Mouse (Mus musculus) MEL (cell line): ENCODE data around the gene Fam166b. TPM values are rescaled to one million over a fixed set of nuclear protein-coding genes. Genes with fewer than 3 reads are reported as not detected.

Experiments used
- DNase-seq: peaks from one replicate; pipeline ENCODE4 v3.0.0; 2011; ENCODE audit warnings: low read depth, low spot score
- H3K27ac ChIP-seq: 2 replicates; pipeline ENCODE4 v1.5.1; 2012; ENCODE audit warnings: low read depth, mild to moderate bottlenecking, control low read depth, low read length, moderate library complexity; ENCODE audit not compliant: control insufficient read depth
- H3K27me3 ChIP-seq, 2 experiments: fragments of 150-350 bp in 1 of 2; sonication (generic) in 1 of 2; 2 replicates each; pipeline ENCODE4 v1.6.1; 2012; ENCODE audit warnings: low read length in 2 of 2, mild to moderate bottlenecking in 2 of 2, improper control_type of control experiment in 1 of 2, moderate library complexity in 1 of 2; ENCODE audit not compliant: insufficient read depth in 2 of 2, control insufficient read depth in 1 of 2
- H3K36me3 ChIP-seq, 2 experiments: 2 replicates each; pipeline ENCODE4 v1.6.1; 2012 to 2014; ENCODE audit warnings: low read length in 2 of 2, improper control_type of control experiment in 1 of 2, inconsistent platforms in 1 of 2, mild to moderate bottlenecking in 1 of 2; ENCODE audit not compliant: insufficient read depth in 2 of 2, control insufficient read depth in 1 of 2
- H3K4me1 ChIP-seq, 2 experiments: fragments of 150-350 bp in 1 of 2; sonication (generic) in 1 of 2; 2 replicates each; pipeline ENCODE4 v1.6.1; 2012; ENCODE audit warnings: low read length in 2 of 2, improper control_type of control experiment in 1 of 2, mild to moderate bottlenecking in 1 of 2; ENCODE audit not compliant: insufficient read depth in 2 of 2, control insufficient read depth in 1 of 2
- H3K4me3 ChIP-seq, 2 experiments: fragments of 150-350 bp in 1 of 2; sonication (generic) in 1 of 2; 2 replicates each; pipeline ENCODE4 v1.5.1; 2012; ENCODE audit warnings: low read depth in 2 of 2, low read length in 2 of 2, mild to moderate bottlenecking in 2 of 2, moderate library complexity in 2 of 2, control low read depth in 1 of 2, improper control_type of control experiment in 1 of 2; ENCODE audit not compliant: control insufficient read depth in 1 of 2, insufficient read depth in 1 of 2
- H3K79me2 ChIP-seq: 2 replicates; pipeline ENCODE4 v1.6.1; 2012; ENCODE audit warnings: mild to moderate bottlenecking, low read length, moderate library complexity; ENCODE audit not compliant: control insufficient read depth, poor library complexity, insufficient read depth
- H3K9ac ChIP-seq: 2 replicates; pipeline ENCODE4 v1.6.1; 2012; ENCODE audit warnings: low read depth, mild to moderate bottlenecking, control low read depth, low read length, moderate library complexity; ENCODE audit not compliant: control insufficient read depth, poor library complexity, severe bottlenecking
- H3K9me3 ChIP-seq: fragments of 150-350 bp; sonication (generic); replicated peaks from 2 replicates; pipeline ENCODE4 v1.6.1; 2012; ENCODE audit warnings: mild to moderate bottlenecking, low read length, improper control_type of control experiment, moderate library complexity; ENCODE audit not compliant: insufficient read depth
- CHD2 ChIP-seq: IDR thresholded peaks from 2 replicates; pipeline ENCODE4 v1.6.1; 2011; ENCODE audit warnings: low read length, improper control_type of control experiment
- E2F4 ChIP-seq: IDR thresholded peaks from 2 replicates; pipeline ENCODE4 v1.6.1; 2011; ENCODE audit warnings: low read depth, low read length, improper control_type of control experiment, borderline replicate concordance
- ELF1 ChIP-seq: IDR thresholded peaks from 2 replicates; pipeline ENCODE4 v1.6.1; 2014; ENCODE audit warnings: low read depth, mild to moderate bottlenecking, inconsistent platforms, low read length, improper control_type of control experiment, moderate library complexity
- EP300 ChIP-seq, 2 experiments: IDR thresholded peaks; 2 replicates each; pipeline ENCODE4 v1.6.1; 2011; ENCODE audit warnings: improper control_type of control experiment in 2 of 2, low read length in 2 of 2, low read depth in 1 of 2, mild to moderate bottlenecking in 1 of 2
- ETS1 ChIP-seq: IDR thresholded peaks from 2 replicates; pipeline ENCODE4 v1.6.1; 2012; ENCODE audit warnings: low read depth, mild to moderate bottlenecking, inconsistent platforms, low read length, improper control_type of control experiment, moderate library complexity
- GABPA ChIP-seq: IDR thresholded peaks from 2 replicates; pipeline ENCODE4 v1.6.1; 2012; ENCODE audit warnings: low read depth, mild to moderate bottlenecking, inconsistent platforms, low read length, improper control_type of control experiment, moderate library complexity
- GATA1 ChIP-seq: IDR thresholded peaks from 2 replicates; pipeline ENCODE4 v1.6.1; 2011; ENCODE audit warnings: low read depth, low read length, improper control_type of control experiment
- HCFC1 ChIP-seq: IDR thresholded peaks from 2 replicates; pipeline ENCODE4 v1.6.1; 2012; ENCODE audit warnings: low read depth, mild to moderate bottlenecking, inconsistent platforms, low read length, improper control_type of control experiment, moderate library complexity
- JUND ChIP-seq: IDR thresholded peaks from 2 replicates; pipeline ENCODE4 v1.6.1; 2011; ENCODE audit warnings: low read depth, mild to moderate bottlenecking, improper control_type of control experiment, low read length
- KAT2A ChIP-seq: conservative IDR thresholded peaks from 2 replicates; pipeline ENCODE4 v1.6.1; 2012; ENCODE audit warnings: low read depth, low read length, improper control_type of control experiment, inconsistent platforms
- MAFK ChIP-seq: IDR thresholded peaks from 2 replicates; pipeline ENCODE4 v1.6.1; 2011; ENCODE audit warnings: low read depth, mild to moderate bottlenecking, low read length, improper control_type of control experiment, borderline replicate concordance
- MAX ChIP-seq: IDR thresholded peaks from 2 replicates; pipeline ENCODE4 v1.6.1; 2011; ENCODE audit warnings: low read length, improper control_type of control experiment
- MAZ ChIP-seq: IDR thresholded peaks from 2 replicates; pipeline ENCODE4 v1.6.1; 2012; ENCODE audit warnings: low read depth, mild to moderate bottlenecking, inconsistent platforms, low read length, improper control_type of control experiment
- MEF2A ChIP-seq: IDR thresholded peaks from 2 replicates; pipeline ENCODE4 v1.6.1; 2014; ENCODE audit warnings: low read depth, mild to moderate bottlenecking, inconsistent platforms, low read length, improper control_type of control experiment; ENCODE audit not compliant: poor library complexity, insufficient replicate concordance, severe bottlenecking; ENCODE audit errors: extremely low read depth
- MXI1 ChIP-seq: IDR thresholded peaks from 2 replicates; pipeline ENCODE4 v1.6.1; 2011; ENCODE audit warnings: mild to moderate bottlenecking, low read depth, low read length, improper control_type of control experiment
- MYB ChIP-seq: IDR thresholded peaks from 2 replicates; pipeline ENCODE4 v1.6.1; 2011; ENCODE audit warnings: mild to moderate bottlenecking, low read depth, low read length, improper control_type of control experiment
- MYC ChIP-seq: IDR thresholded peaks from 2 replicates; pipeline ENCODE4 v1.6.1; 2011; ENCODE audit warnings: low read depth, mild to moderate bottlenecking, low read length, improper control_type of control experiment, moderate library complexity
- NELFE ChIP-seq: IDR thresholded peaks from 2 replicates; pipeline ENCODE4 v1.6.1; 2011; ENCODE audit warnings: low read depth, low read length, improper control_type of control experiment
- NRF1 ChIP-seq: IDR thresholded peaks from 2 replicates; pipeline ENCODE4 v1.6.1; 2014; ENCODE audit warnings: low read depth, mild to moderate bottlenecking, inconsistent platforms, low read length, improper control_type of control experiment, moderate library complexity; ENCODE audit not compliant: poor library complexity, insufficient read depth, severe bottlenecking
- POLR2A ChIP-seq, 2 experiments: IDR thresholded peaks; 2 replicates each; pipeline ENCODE4 v1.6.1; 2011 to 2012; ENCODE audit warnings: low read length in 2 of 2, mild to moderate bottlenecking in 2 of 2, control low read depth in 1 of 2, improper control_type of control experiment in 1 of 2, low read depth in 1 of 2, moderate library complexity in 1 of 2; ENCODE audit not compliant: control insufficient read depth in 1 of 2, insufficient read depth in 1 of 2, poor library complexity in 1 of 2
- POLR2AphosphoS2 ChIP-seq: IDR thresholded peaks from 2 replicates; pipeline ENCODE4 v1.6.1; 2011; ENCODE audit warnings: low read length, improper control_type of control experiment
- POLR2AphosphoS5 ChIP-seq: IDR thresholded peaks from 2 replicates; pipeline ENCODE4 v1.6.1; 2012; ENCODE audit warnings: low read depth, borderline replicate concordance, mild to moderate bottlenecking, inconsistent platforms, low read length, moderate library complexity, mixed read lengths
- RCOR1 ChIP-seq: IDR thresholded peaks from 2 replicates; pipeline ENCODE4 v1.6.1; 2012; ENCODE audit warnings: low read depth, mild to moderate bottlenecking, inconsistent platforms, low read length, improper control_type of control experiment
- SIN3A ChIP-seq: IDR thresholded peaks from 2 replicates; pipeline ENCODE4 v1.6.1; 2012; ENCODE audit warnings: low read length, improper control_type of control experiment, inconsistent platforms
- SMC3 ChIP-seq: IDR thresholded peaks from 2 replicates; pipeline ENCODE4 v1.6.1; 2011; ENCODE audit warnings: low read depth, low read length, improper control_type of control experiment
- TAL1 ChIP-seq: IDR thresholded peaks from 2 replicates; pipeline ENCODE4 v1.6.1; 2012; ENCODE audit warnings: mild to moderate bottlenecking, inconsistent platforms, low read length, moderate library complexity, mixed read lengths
- TBP ChIP-seq: IDR thresholded peaks from 2 replicates; pipeline ENCODE4 v1.8.0; 2011; ENCODE audit warnings: low read depth, low read length, improper control_type of control experiment
- TCF12 ChIP-seq: IDR thresholded peaks from 2 replicates; pipeline ENCODE4 v1.6.1; 2014; ENCODE audit warnings: low read depth, mild to moderate bottlenecking, inconsistent platforms, low read length, improper control_type of control experiment, moderate library complexity
- UBTF ChIP-seq: IDR thresholded peaks from 2 replicates; pipeline ENCODE4 v1.6.1; 2012; ENCODE audit warnings: low read depth, mild to moderate bottlenecking, inconsistent platforms, low read length, improper control_type of control experiment, moderate library complexity, borderline replicate concordance; ENCODE audit not compliant: insufficient read depth
- USF1 ChIP-seq: IDR thresholded peaks from 2 replicates; pipeline ENCODE4 v1.6.1; 2014; ENCODE audit warnings: low read depth, mild to moderate bottlenecking, inconsistent platforms, low read length, improper control_type of control experiment, moderate library complexity
- USF2 ChIP-seq, 2 experiments: IDR thresholded peaks; 2 replicates each; pipeline ENCODE4 v1.6.1; 2011 to 2012; ENCODE audit warnings: improper control_type of control experiment in 2 of 2, low read length in 2 of 2, borderline replicate concordance in 1 of 2, inconsistent platforms in 1 of 2, low read depth in 1 of 2, mild to moderate bottlenecking in 1 of 2; ENCODE audit not compliant: insufficient read depth in 1 of 2
- ZC3H11A ChIP-seq: IDR thresholded peaks from 2 replicates; pipeline ENCODE4 v1.6.1; 2012; ENCODE audit warnings: low read depth, mild to moderate bottlenecking, inconsistent platforms, low read length, improper control_type of control experiment
- ZKSCAN1 ChIP-seq: IDR thresholded peaks from 2 replicates; pipeline ENCODE4 v1.6.1; 2012; ENCODE audit warnings: low read depth, mild to moderate bottlenecking, inconsistent platforms, low read length, improper control_type of control experiment, moderate library complexity
- ZMIZ1 ChIP-seq: IDR thresholded peaks from 2 replicates; pipeline ENCODE4 v1.6.1; 2012; ENCODE audit warnings: low read depth, mild to moderate bottlenecking, inconsistent platforms, low read length, improper control_type of control experiment, moderate library complexity
- ZNF384 ChIP-seq: IDR thresholded peaks from 2 replicates; pipeline ENCODE4 v1.6.1; 2012; ENCODE audit warnings: low read depth, mild to moderate bottlenecking, inconsistent platforms, low read length, improper control_type of control experiment
- polyA plus RNA-seq, 2 experiments: library from polyadenylated mRNA; stranded (reverse) in 1 of 2; unstranded in 1 of 2; fragments of >175 nt in 1 of 2; fragments of >200 nt in 1 of 2; gene quantifications; 2 replicates each; pipeline versions ENCODE4 v1.2.1 to v1.2.4; 2012; ENCODE audit warnings: low replicate concordance in 2 of 2, low read depth in 1 of 2; ENCODE audit not compliant: insufficient read length in 2 of 2, insufficient read depth in 1 of 2, missing spikeins in 1 of 2
- total RNA-seq: library from RNA; depleted of rRNA; stranded (reverse); fragments of 300-350 nt; gene quantifications from 2 replicates; pipeline ENCODE4 v1.2.3, GENCODE M21; 2012

Gene Fam166b
- total and polyA plus RNA-seq, 3 experiments = not detected

DNA sequence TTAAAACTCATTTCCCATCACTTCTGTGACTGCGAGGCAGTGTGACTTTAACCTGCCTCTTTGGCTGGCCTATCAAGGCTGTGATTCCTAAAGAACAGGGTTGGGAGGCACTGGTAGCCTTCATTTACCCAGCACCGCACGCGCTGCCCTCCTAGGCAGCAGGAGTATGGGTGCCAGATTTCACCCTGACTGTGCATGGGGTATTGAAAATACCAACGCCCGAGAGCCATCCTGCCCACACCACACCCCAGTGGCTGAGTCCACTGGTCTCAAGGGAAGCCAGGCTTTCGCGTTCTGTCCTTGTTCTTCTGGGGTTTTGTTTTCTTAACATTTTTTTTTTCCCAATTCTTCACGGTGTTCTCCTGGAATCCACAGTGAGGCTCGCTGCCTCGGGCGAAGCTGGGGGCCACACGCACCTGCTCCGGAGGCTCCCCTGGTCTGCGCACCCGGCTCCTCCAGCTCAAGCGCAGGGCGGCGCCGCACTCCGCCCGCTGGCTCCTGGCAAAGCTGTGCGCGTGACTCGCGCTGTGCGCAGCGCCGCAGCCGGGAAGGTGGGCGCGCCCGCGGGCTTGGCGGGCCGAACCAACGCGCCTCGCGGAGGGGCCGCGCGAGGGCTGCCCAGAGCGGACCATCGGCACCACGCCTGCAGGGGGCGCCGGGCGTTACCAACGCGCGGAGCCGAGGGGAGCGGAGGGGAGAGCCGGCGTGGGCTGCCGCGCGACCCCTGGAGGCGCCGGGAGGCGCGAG is 47.4 kb downstream of the Fam166b start, which contains the start of gene Rusc2:
TSS of gene Rusc2 (plus strand) at position 572 of the 747 bp plus-strand sequence.
- H3K4me1 ChIP-seq = peaks cover 6 to 14% of the 10 kb centered on the region in 2 experiments; a peak in 3 of 4 replicates
- DNase-seq = peak; percentile 79
- H3K9ac ChIP-seq = peak within 1 kb of the TSS; percentile 56
- 0 out of 2 replicates have a peak, but pooled peaks cover 1% of the 10 kb centered on the region for H3K79me2 ChIP-seq
- H3K27me3 ChIP-seq = no peaks in the 10 kb centered on the region
- peak within 1 kb of the TSS; percentile 7; the same call in 1 of the 2 replicates for H3K27ac ChIP-seq
- no peaks in the 10 kb centered on the region for H3K9me3 ChIP-seq
- H3K4me3 ChIP-seq = peak within 1 kb of the TSS; percentile 61 to 94
- H3K36me3 ChIP-seq = peaks cover 0 to 14% of the 10 kb centered on the region in 2 experiments; a peak in 2 of 4 replicates
- TF ChIP-seq POLR2AphosphoS5 (no peak), E2F4 (no peak), TAL1 (no peak), CHD2 (no peak), ZMIZ1 (peak; percentile 78), EP300 (IDR thresholded peaks at IDR 0.05; ENCODE audit: low read depth in 1 of 2, low read length in 2 of 2) (no peak; a peak in 1 of 4 replicates), KAT2A (no peak), USF1 (0 out of 2 replicates have a peak, but pooled peaks have one; percentile 38), GABPA (no peak), ZNF384 (no peak), TBP (no peak), USF2 (IDR thresholded peaks at IDR 0.05; ENCODE audit: borderline replicate concordance in 1 of 2, insufficient read depth in 1 of 2, low read depth in 1 of 2, low read length in 2 of 2) (no peak), ETS1 (no peak), HCFC1 (no peak), SMC3 (no peak), MXI1 (peak; percentile 59), GATA1 (no peak), MYC (no peak), TCF12 (no peak), POLR2AphosphoS2 (peak; percentile 67; the same call in 1 of the 2 replicates), UBTF (no peak), POLR2A (IDR thresholded peaks at IDR 0.05; ENCODE audit: control insufficient read depth in 1 of 2, insufficient read depth in 1 of 2, low read depth in 1 of 2, low read length in 2 of 2, poor library complexity in 1 of 2) (peak; percentile 60 to 72; a peak in 3 of 4 replicates), ZKSCAN1 (no peak), JUND (no peak), ELF1 (no peak), MYB (no peak), SIN3A (no peak), ZC3H11A (no peak), RCOR1 (no peak), MEF2A (no peak), MAZ (no peak), MAFK (no peak), NELFE (peak; percentile 36; the same call in 1 of the 2 replicates), NRF1 (peak; percentile 58; the same call in 1 of the 2 replicates), MAX (peak; percentile 28; the same call in 1 of the 2 replicates)
